Mouse (Mus musculus) thymus, adult 2 months (tissue): ENCODE results near the gene Ldlrad3.

Experiments used
- CTCF ChIP-seq: fragments of 200-500 bp; IDR thresholded peaks from 2 replicates; pipeline ENCODE4 v1.5.1; 2012; ENCODE audit warnings: mild to moderate bottlenecking, control low read depth, low read length, moderate library complexity, borderline replicate concordance; ENCODE audit not compliant: control insufficient read depth, poor library complexity, insufficient read depth; ENCODE audit errors: extremely low read depth
- POLR2A ChIP-seq: fragments of 200-500 bp; IDR thresholded peaks from 2 replicates; pipeline ENCODE4 v1.6.1; 2012; ENCODE audit warnings: mild to moderate bottlenecking, low read length, control low read depth, moderate library complexity; ENCODE audit not compliant: control insufficient read depth, poor library complexity, insufficient read depth; ENCODE audit errors: extremely low read depth

- TF ChIP-seq POLR2A: no peak
- TF ChIP-seq CTCF: no peak
Observed at GRCm38 (mm10) chr2:102201198-102201948, 15.2 kb upstream of the Ldlrad3 start.
